Mouse (Mus musculus) intestine, embryonic 15.5 days (tissue): ENCODE data around the gene Hoxd1. TPM values are rescaled to one million over a fixed set of nuclear protein-coding genes. Genes with fewer than 3 reads are reported as not detected.

Source experiments
- ATAC-seq: fragments of 200-750 bp; cut with Nextera tagmentation; 2 replicates; pipeline ENCODE4 v1.8.0; 2017; ENCODE audit warnings: moderate TSS enrichment, moderate library complexity
- H3K27ac ChIP-seq: fragments of 300-500 bp; sonication (generic); 2 replicates; pipeline ENCODE4 v1.5.1; 2015; ENCODE audit warnings: mild to moderate bottlenecking, inconsistent platforms
- H3K27me3 ChIP-seq: fragments of 300-500 bp; sonication (generic); replicated peaks from 2 replicates; pipeline ENCODE4 v1.6.1; 2015; ENCODE audit warnings: inconsistent platforms
- H3K36me3 ChIP-seq: fragments of 300-500 bp; sonication (generic); 2 replicates; pipeline ENCODE4 v1.6.1; 2015; ENCODE audit warnings: inconsistent platforms
- H3K4me1 ChIP-seq: fragments of 300-500 bp; sonication (generic); replicated peaks from 2 replicates; pipeline ENCODE4 v1.6.1; 2015; ENCODE audit warnings: inconsistent platforms
- H3K4me2 ChIP-seq: fragments of 300-500 bp; sonication (generic); replicated peaks from 2 replicates; pipeline ENCODE4 v1.6.1; 2015; ENCODE audit warnings: mild to moderate bottlenecking, inconsistent platforms
- H3K4me3 ChIP-seq: fragments of 300-500 bp; sonication (generic); replicated peaks from 2 replicates; pipeline ENCODE4 v1.5.1; 2015; ENCODE audit warnings: inconsistent platforms
- H3K9ac ChIP-seq: fragments of 300-500 bp; sonication (generic); 2 replicates; pipeline ENCODE4 v1.6.1; 2015; ENCODE audit warnings: inconsistent platforms
- H3K9me3 ChIP-seq: fragments of 300-500 bp; sonication (generic); 2 replicates; pipeline ENCODE4 v1.6.1; 2016; ENCODE audit warnings: inconsistent platforms
- WGBS: fragments of 180-500 bp; shearing (Covaris S2); methylation state at CpG from one replicate; pipeline ENCODE4 v1.1.7; 2015; 5-methylcytosine and 5-hydroxymethylcytosine counted together
- polyA plus RNA-seq: library from polyadenylated mRNA; unstranded; fragments of >200 nt; fragmentation: Nextera tagmentation; extraction: Ambion mirVana; gene quantifications from 2 replicates; pipeline ENCODE4 v1.2.1, GENCODE M21; 2015

Gene Hoxd1
- polyA plus RNA-seq, 1 experiment from 2014 or later, result 0.10 TPM

- Histone ChIP-seq H3K4me1 (peaks cover 22% of the 10 kb centered on the region), H3K27me3 (peaks cover 65% of the 10 kb centered on the region), H3K4me3 (no peak overlapping the region), H3K9ac (no peak overlapping the region), H3K9me3 (no peaks in the 10 kb centered on the region), H3K36me3 (no peaks in the 10 kb centered on the region), H3K27ac (no peak overlapping the region), H3K4me2 (no peak overlapping the region)
- no peak for ATAC-seq
- WGBS, result 41% methylated on average over 17 of the region's 17 CpGs
Observed at GRCm38 (mm10) chr2:74725171-74725570, 37.6 kb upstream of the Hoxd1 start.

GRCm38 (mm10) chr2:74726551-74726950 is 36.2 kb upstream of the Hoxd1 start, which contains the start of gene Gm28230:
Gene Gm28230 (plus strand): TSS chr2:74726728.
- Histone ChIP-seq H3K9ac (peak within 1 kb of the TSS; percentile 37), H3K4me2 (peak within 1 kb of the TSS; percentile 50), H3K36me3 (no peaks in the 10 kb centered on the region), H3K4me3 (peak within 1 kb of the TSS; percentile 32), H3K4me1 (peaks cover 22% of the 10 kb centered on the region), H3K27ac (peak within 1 kb of the TSS; percentile 40; the same call in 1 of the 2 replicates), H3K9me3 (no peaks in the 10 kb centered on the region), H3K27me3 (peaks cover 73% of the 10 kb centered on the region)
- WGBS, result 50% methylated on average over 5 of the region's 5 CpGs
- ATAC-seq, result no peak

GRCm38 (mm10) chr2:74726973-74727639 is 35.7 kb upstream of the Hoxd1 start:
- Histone ChIP-seq H3K9ac (peak overlapping the region; percentile 37), H3K4me2 (peak overlapping the region; percentile 50), H3K4me3 (peak overlapping the region; percentile 32), H3K27me3 (peaks cover 78% of the 10 kb centered on the region), H3K36me3 (no peaks in the 10 kb centered on the region), H3K4me1 (peaks cover 19% of the 10 kb centered on the region), H3K9me3 (no peaks in the 10 kb centered on the region), H3K27ac (peak overlapping the region; percentile 40; the same call in 1 of the 2 replicates)
- WGBS, result 17% methylated on average over 43 of the region's 43 CpGs
- peak; percentile 22; the same call in 1 of the 2 replicates for ATAC-seq

GRCm38 (mm10) chr2:74727640-74728302 is 35.0 kb upstream of the Hoxd1 start:
- Histone ChIP-seq H3K9ac (peak overlapping the region; percentile 37), H3K27me3 (peaks cover 81% of the 10 kb centered on the region), H3K36me3 (no peaks in the 10 kb centered on the region), H3K4me1 (peaks cover 17% of the 10 kb centered on the region), H3K4me2 (peak overlapping the region; percentile 50), H3K4me3 (peak overlapping the region; percentile 32), H3K9me3 (no peaks in the 10 kb centered on the region), H3K27ac (peak overlapping the region; percentile 40; the same call in 1 of the 2 replicates)
- 25% methylated on average over 25 of the region's 25 CpGs for WGBS
- peak; percentile 2; the same call in 1 of the 2 replicates for ATAC-seq

GRCm38 (mm10) chr2:74728303-74728680 is 34.5 kb upstream of the Hoxd1 start:
- H3K36me3 ChIP-seq, result no peaks in the 10 kb centered on the region
- no peak for ATAC-seq
- H3K4me1 ChIP-seq, result peaks cover 14% of the 10 kb centered on the region
- H3K4me3 ChIP-seq, result peak overlapping the region; percentile 32
- H3K4me2 ChIP-seq, result 0 out of 2 replicates have a peak overlapping the region, but pooled peaks have one; percentile 50
- no peaks in the 10 kb centered on the region for H3K9me3 ChIP-seq
- H3K27ac ChIP-seq, result no peak overlapping the region
- WGBS, result 52% methylated on average over 13 of the region's 13 CpGs
- H3K9ac ChIP-seq, result no peak overlapping the region
- peaks cover 76% of the 10 kb centered on the region for H3K27me3 ChIP-seq

- H3K4me3 ChIP-seq, result no peak overlapping the region
- H3K4me1 ChIP-seq, result peaks cover 8% of the 10 kb centered on the region; the same call in 1 of the 2 replicates
- no peak overlapping the region for H3K9ac ChIP-seq
- H3K9me3 ChIP-seq, result no peaks in the 10 kb centered on the region
- no peaks in the 10 kb centered on the region for H3K36me3 ChIP-seq
- no peak for ATAC-seq
- no peak overlapping the region for H3K4me2 ChIP-seq
- 48% methylated on average over 8 of the region's 8 CpGs for WGBS
- no peak overlapping the region for H3K27ac ChIP-seq
- H3K27me3 ChIP-seq, result peaks cover 68% of the 10 kb centered on the region
Observed at GRCm38 (mm10) chr2:74730331-74730730, 32.4 kb upstream of the Hoxd1 start.

GRCm38 (mm10) chr2:74731055-74731454 is 31.7 kb upstream of the Hoxd1 start:
- Histone ChIP-seq H3K27ac (no peak overlapping the region), H3K27me3 (peaks cover 70% of the 10 kb centered on the region), H3K9ac (no peak overlapping the region), H3K9me3 (no peaks in the 10 kb centered on the region), H3K4me2 (no peak overlapping the region), H3K4me1 (peaks cover 8% of the 10 kb centered on the region; the same call in 1 of the 2 replicates), H3K36me3 (no peaks in the 10 kb centered on the region), H3K4me3 (no peak overlapping the region)
- no peak for ATAC-seq

GRCm38 (mm10) chr2:74731799-74732512 is 30.8 kb upstream of the Hoxd1 start:
- Histone ChIP-seq H3K36me3 (no peaks in the 10 kb centered on the region), H3K4me1 (peaks cover 8% of the 10 kb centered on the region; the same call in 1 of the 2 replicates), H3K9me3 (no peaks in the 10 kb centered on the region), H3K4me3 (peak overlapping the region; percentile 31; the same call in 1 of the 2 replicates), H3K9ac (no peak overlapping the region), H3K27me3 (peaks cover 70% of the 10 kb centered on the region), H3K27ac (no peak overlapping the region), H3K4me2 (peak overlapping the region; percentile 60)
- 34% methylated on average over 9 of the region's 9 CpGs for WGBS
- no peak for ATAC-seq

GRCm38 (mm10) chr2:74732513-74733316 is 30.1 kb upstream of the Hoxd1 start:
- no peak for ATAC-seq
- Histone ChIP-seq H3K36me3 (no peaks in the 10 kb centered on the region), H3K27ac (0 out of 2 replicates have a peak overlapping the region, but pooled peaks have one; percentile 51), H3K4me1 (peaks cover 2% of the 10 kb centered on the region; the same call in 1 of the 2 replicates), H3K9me3 (no peaks in the 10 kb centered on the region), H3K9ac (no peak overlapping the region), H3K27me3 (peaks cover 70% of the 10 kb centered on the region), H3K4me2 (peak overlapping the region; percentile 60), H3K4me3 (peak overlapping the region; percentile 31)
- WGBS, result 4% methylated on average over 52 of the region's 52 CpGs

GRCm38 (mm10) chr2:74733317-74733661 is 29.5 kb upstream of the Hoxd1 start:
- Histone ChIP-seq H3K4me3 (peak overlapping the region; percentile 31), H3K9ac (no peak overlapping the region), H3K27ac (0 out of 2 replicates have a peak overlapping the region, but pooled peaks have one; percentile 2), H3K4me2 (peak overlapping the region; percentile 60), H3K36me3 (no peaks in the 10 kb centered on the region), H3K27me3 (peaks cover 70% of the 10 kb centered on the region), H3K4me1 (peaks cover 2% of the 10 kb centered on the region; the same call in 1 of the 2 replicates), H3K9me3 (no peaks in the 10 kb centered on the region)
- ATAC-seq, result peak; percentile 23
- 4% methylated on average over 16 of the region's 16 CpGs for WGBS

- H3K4me2 ChIP-seq, result peak overlapping the region; percentile 60; the same call in 1 of the 2 replicates
Observed at GRCm38 (mm10) chr2:74733765-74734164, 29.0 kb upstream of the Hoxd1 start.

More at GRCm38 (mm10) chr2:74733765-74734164, 29.0 kb upstream of the Hoxd1 start:
- Histone ChIP-seq H3K27ac (0 out of 2 replicates have a peak overlapping the region, but pooled peaks have one; percentile 2), H3K9me3 (no peaks in the 10 kb centered on the region), H3K36me3 (no peaks in the 10 kb centered on the region), H3K4me1 (peaks cover 5% of the 10 kb centered on the region; the same call in 1 of the 2 replicates), H3K27me3 (peaks cover 70% of the 10 kb centered on the region), H3K4me3 (no peak overlapping the region), H3K9ac (no peak overlapping the region)
- 11% methylated on average over 6 of the region's 6 CpGs for WGBS
- ATAC-seq, result no peak
